Mouse (Mus musculus): ENCODE measurements around the gene Mllt10. TPM values are rescaled to one million over a fixed set of nuclear protein-coding genes. Genes with fewer than 3 reads are reported as not detected.

Mllt10 gene
- polyA plus RNA-seq, 1 experiment: 40.7 TPM

DNA sequence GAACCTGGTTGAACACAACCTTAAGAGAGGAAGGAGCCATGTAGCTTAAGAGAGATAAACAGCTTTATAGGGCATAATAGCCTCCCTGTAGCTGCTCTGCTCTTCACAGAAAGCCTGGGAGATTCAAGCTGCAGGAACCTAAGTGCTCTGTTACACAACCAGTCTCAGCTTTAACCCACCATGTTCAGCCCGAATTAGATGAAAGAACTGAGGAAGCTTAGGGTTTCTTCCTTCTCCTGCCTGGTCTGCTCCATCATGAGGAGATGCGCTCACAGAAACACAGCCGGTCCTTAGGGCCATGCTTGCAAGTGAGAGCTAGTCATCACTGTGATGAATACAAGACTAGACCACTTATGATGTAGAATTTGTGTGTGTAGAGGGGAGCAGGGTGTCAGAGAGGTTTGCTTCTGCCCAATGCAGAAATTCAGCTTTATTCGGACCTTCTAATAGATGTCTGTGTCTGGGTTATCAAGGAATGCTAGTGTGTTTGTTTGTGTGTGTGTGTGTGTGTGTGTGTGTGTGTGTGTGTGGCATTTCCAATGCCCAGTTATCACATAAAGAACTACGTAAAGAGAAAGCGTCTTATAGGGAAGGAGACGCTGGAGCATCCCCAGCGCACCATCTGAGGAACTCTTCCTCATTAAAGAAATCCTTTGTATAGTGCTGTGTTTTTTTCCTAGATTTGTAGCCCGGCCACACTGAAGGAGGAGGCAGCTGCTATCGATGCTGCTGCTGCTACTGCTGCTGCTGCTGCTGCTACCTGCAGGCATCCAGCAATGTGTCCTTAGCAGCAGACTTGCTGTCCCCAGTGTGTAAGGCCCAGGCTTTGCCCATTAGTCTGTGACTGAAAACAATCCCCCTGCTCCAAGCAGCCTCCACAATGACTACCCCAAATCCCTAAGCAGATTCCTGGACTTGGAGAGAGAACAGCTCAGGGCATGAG, 21.6 kb upstream of the Mllt10 start:
- DNase-seq (ENCODE audit: extremely low spot score in 1 of 2, low spot score in 1 of 2): no peak

DNA sequence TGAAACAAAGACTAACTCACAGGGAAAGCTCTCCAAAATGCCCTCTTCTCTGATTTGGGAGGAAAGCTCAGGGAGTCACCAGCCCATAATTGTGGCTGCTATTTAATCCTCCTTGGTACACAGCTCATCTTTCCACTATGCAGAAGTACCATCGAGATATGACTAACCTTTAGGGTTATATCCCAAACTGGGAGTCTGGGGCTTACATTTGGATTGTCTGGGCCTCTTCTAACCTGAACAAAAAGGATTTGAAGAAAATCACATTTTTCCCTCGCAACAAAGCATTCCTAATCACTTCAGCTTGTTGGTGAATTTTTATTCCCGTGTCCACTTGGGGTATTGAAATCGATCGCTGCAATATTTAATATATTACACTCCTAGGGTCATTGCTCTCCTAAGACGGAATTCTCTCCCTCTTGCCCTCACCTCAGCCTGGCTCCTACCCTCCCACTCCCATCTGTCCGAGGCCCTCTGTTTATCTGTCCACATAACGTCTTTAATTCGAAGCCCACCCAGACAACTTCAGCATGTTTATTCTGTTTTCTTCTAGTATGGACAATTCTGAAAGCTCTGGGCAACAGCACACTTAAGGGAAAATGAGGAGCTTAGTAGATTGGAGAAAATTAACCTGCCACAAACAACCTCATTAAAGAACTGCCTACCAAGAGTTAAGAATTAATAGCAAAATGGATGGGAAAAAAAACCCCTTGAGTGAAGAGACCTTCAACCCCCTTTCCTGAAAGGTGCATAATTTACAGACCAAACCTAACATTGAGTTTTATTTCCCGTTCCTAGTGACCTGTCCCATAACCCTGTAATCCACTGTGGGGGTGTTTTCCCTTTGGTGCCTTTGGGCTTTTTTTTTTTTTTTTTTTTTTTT, 20.4 kb upstream of the Mllt10 start:
- DNase-seq (ENCODE audit: extremely low spot score in 1 of 2, low spot score in 1 of 2): no peak

DNA sequence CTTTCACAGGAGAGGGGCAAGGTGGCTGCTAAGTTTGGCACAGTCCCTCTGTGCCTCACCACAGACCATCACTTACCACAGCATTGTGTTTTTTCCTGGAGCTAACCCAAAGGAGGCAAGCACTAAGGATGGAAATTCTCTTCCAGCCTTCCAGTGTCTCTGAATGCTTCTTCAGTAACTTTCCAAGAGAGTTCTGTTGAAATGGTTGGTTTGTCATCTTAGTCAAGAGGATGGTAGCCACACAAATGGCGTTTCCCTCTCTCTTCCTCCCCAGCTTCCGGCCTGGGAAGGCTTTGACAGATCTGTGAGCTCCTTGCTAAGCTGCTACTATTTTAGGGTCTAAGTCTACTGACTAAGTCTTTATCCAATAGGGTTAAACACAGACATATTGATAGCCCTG, 17.5 kb upstream of the Mllt10 start, which contains the start of gene A930004D18Rik:
Gene A930004D18Rik (minus strand): TSS at position 247 of the 400 bp plus-strand sequence.
- DNase-seq (ENCODE audit: extremely low spot score in 1 of 2, low spot score in 1 of 2): no peak

DNA sequence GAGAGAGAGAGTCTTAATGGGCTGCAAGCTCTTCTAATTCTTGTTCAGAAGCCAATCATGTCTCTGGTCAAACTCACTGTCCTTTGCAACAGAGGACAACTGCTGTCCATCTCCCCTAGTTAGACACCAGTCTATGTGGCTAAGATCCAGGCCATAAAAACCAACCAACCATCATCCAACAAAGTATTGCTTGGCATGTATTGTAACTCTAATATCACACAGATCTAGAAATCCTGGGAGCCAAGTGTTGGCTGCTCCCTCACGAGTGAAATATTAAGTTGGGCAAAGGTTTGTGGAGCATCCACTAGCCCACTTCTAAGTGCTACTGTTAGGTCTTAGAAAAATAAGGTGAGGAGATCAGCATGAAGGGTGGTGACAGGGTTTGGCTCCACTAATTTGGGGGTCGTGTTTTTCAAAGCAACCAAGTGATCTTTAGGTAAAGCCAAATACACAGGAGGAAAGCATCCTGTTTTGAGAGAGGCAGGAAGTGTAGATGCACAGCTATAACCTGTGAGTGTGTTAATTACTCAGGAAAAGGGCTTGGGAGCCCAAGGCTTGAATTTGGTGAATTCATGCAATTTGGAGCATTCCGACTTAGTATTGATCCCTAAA, 16.8 kb upstream of the Mllt10 start:
- no peak for DNase-seq (ENCODE audit: extremely low spot score in 1 of 2, low spot score in 1 of 2)

DNA sequence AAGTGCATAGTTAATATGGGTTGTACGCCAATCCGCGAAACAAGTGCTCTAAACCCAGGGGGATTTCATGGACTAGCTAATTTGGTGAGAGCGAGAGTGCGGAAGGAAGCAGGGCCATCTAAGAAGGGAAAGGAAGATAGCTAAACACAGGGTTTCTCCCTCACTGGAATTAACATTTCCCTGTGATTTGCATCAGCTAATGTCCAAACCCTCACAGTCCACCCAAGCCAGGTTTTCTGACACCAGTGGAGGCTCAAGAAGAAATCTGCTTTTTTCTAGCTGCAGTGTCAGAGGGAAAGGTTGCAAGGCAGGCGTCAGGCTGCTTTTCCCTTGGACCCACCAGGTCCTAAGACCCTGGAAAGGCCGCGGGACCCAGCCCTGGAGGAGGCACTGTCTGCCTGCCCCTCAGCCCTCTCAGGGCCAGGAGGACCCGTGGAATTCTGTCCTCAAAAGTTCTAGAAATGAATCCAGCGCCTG, 16.1 kb upstream of the Mllt10 start:
- DNase-seq (ENCODE audit: extremely low spot score in 1 of 2, low spot score in 1 of 2): no peak

DNA sequence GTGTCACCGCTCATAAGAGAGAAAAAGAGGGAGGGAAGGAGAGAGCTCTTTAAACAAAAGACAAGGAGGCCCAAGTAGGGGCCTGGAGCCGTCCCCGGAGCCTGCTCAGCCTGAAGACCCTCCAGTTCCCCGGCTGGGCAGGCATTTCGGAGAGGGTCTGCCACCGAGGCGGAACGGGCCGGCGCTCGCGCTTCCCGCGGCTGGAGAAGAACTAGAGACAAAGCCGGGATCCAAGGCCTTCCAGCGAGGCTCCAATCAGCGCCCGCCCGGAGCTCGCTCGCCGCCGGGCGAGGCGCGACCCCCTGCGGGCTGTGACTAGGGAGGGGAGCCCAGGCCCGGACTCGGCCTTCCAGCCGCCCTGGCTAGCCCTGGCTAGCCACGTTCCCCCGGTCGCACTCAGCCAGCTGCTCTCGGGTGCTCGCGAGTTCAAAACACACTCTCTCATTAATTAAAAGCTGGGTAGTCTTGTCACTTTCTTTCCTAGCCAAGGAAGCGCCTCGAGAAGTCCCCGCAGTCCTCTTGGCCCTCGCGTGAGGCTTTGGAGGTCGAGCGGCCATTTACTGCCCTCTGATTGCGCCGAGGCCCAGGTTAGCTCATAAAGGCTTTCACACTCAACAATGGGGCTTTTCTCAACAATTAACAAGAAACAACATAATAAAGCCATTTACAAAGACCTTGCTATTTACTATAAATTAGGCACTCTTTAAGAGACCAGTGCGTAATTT, 15.3 kb upstream of the Mllt10 start:
- no peak for DNase-seq (ENCODE audit: extremely low spot score in 1 of 2, low spot score in 1 of 2)

DNA sequence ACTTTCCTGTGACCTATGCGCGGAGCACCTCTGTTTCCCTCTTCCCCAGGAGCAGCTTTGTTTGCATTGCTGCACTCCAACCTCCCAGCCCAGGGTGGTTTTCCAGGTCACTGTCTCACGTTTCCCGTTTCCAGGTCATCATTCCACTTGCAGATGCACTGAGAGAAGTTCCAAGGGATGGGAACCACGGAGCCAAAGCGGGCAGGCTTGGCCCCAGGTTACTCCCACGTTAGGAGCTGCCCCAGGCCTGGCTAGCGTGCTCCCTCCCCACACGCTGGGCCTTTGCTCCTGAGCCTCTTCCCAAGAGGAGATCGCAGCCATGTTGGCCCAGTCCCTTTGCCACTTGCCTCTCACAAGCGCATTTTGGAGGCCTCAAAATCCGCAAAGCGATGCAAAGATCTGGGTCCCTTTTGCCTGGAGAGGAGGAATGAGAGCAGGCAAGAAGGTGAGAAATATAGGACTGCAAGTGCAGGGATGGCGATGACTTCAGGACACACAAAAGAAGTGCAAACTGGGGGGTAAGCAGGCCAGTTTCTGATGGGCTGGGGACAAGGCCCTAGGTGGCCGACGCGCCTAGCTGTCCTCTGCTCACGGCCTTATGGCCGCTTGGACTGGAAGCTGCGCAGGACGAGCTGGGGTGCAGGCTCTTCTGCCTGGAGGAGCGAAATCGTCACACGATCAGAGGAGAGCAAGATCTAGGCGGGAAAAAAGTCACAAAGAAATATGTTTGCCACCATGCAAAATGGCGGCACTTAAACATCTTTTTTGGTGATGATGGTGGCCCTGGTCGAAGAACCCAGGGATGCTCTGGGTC, 14.5 kb upstream of the Mllt10 start:
- DNase-seq (ENCODE audit: extremely low spot score in 1 of 2, low spot score in 1 of 2): no peak

DNA sequence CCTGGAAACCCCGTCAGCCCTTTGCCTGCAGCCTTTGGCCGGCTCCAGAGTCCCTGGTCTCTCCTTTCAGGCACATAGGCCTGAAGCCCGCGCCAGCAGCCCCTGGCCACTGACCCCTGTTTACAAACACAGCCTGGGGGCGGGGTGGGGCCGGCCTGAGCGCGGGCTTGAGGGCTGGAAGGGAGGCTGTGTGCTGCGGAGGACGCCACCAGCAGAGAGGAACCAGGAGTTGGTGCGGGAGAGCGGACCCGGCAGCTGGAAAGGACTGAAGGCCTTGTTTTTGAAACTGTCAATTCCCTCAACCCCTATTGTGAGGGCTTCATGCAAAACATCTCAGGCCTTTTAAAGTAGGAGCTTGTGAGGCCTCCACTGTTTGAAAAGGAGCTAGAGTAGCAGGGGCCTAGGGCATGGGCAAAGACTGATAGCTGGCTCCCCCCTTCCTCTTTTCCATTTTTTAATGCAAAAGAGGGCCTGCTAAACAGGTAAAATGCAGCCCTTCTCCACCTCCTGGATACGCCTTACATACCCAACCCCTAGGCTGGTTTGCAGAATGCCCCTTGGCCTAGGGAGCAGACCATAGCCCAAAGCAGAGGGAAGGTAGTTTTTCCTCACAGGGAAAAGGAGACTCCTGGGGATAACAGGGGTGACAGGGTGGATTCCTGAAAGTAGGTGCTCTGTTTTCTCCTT, 13.7 kb upstream of the Mllt10 start:
- DNase-seq (ENCODE audit: extremely low spot score in 1 of 2, low spot score in 1 of 2): no peak

DNA sequence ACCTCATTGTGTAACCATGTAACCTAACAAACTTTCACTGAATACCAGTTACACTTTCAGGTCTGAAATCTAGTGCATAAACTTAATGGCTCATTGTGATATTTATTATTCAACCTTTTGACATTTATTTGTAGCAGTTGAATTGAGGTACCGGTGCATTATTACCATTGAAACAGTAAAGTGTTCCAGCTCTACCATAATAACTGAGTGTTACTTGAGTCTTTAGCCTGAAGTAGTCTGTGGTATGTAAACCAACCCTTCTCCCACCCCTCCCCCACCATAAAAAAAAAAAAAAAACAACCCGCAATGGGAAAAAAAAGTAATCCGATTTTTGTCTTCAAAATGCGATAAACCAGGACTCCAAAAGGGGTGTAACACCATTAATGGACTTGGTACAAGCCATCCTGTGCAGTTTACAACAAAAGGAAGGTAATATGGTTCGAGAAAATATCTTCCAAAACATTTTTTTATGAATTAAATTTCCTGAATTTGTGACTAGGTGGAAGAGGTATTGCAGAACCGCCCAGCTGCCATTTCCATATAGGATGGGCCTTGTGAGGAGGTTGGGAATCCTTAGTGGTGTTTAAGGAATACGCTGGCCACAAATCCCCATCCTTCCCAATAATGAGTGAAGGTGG, 9.8 kb upstream of the Mllt10 start:
- DNase-seq (ENCODE audit: extremely low spot score in 1 of 2, low spot score in 1 of 2): no peak

DNA sequence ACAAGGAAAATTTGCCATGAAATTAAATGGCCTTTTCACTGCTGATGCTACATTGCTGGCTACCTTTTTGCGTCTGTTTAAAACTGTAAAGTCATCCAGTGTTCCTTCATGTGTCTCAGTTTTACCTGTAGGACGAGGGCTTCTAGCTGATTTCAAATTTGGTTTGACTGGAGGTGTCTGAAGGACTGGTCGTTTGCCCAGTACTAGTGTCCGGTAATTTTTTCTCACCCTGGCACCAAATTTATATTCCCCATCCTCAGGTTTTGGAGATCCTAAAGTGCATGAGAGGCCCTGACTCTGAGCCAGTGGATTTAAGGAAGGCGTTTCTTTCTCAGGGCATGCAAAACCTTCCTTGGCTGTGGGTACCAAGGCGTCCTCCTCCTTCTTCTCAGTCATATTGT, 9.3 kb upstream of the Mllt10 start:
- DNase-seq (ENCODE audit: extremely low spot score in 1 of 2, low spot score in 1 of 2): no peak

DNA sequence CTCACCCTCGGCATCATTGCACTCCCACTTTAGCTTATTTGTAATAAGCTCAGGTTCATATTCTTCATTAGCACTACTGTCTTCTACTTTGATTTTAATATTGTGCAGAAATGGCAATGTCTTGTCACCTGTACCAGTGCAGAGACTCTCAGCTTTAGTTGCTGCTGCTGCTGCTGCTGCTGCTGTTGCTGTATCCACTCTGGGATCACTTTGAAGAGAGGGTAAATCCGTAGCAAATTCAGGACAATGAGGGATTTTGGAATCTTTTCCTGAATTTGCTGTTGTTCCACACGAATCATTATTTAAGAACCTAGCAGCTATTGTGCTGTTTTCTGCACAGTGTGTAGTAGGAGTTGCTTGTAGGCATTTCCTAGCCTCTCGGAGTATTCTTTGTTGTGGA, 8.9 kb upstream of the Mllt10 start:
- no peak for DNase-seq (ENCODE audit: extremely low spot score in 1 of 2, low spot score in 1 of 2)

DNA sequence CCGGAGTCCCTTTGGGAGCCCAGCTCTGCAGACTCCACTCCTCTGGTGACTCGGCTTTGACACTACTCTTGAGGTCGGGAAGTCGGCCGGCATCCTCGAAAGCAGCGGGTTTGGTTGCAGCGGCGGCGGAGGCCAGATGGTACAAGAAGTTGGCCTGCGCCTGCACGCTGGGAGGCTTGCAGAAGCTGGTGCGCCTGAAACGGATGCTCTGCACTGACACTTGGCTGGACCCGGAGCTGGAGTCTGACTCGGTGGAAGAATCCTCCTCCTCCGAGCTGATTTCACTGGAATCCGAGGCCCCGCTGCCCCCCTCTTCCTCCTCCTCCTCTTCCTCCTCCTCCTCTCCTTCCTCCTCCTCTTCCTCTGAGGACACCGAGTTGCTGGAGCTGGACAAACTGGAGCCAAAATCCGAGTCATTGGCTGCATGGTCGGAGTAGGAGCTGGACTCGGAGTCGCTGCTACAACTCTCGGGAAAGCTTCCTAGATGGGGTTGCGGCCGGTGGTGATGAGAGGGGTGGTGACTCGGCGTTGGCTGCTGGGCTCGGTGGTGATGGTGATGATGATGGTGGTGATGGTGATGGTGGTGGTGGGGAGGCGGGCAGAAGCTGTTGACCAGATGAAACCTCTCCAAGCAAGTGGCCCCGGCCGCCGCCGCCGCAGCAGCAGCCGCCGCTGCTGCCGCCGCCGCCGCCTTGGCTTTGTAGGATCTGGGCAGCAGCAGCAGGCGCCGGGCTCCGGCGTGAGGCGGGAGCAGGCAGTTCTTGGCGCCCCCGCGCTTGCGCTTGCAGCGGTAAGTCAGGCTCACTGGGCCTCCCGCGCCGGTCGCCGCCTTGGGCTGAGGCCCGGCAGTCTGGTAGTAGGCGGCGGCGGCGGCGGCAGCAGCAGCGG, 8.0 kb upstream of the Mllt10 start:
- peak in 1 of 2 experiments; percentile 73 for DNase-seq (ENCODE audit: extremely low spot score in 1 of 2, low spot score in 1 of 2)

DNA sequence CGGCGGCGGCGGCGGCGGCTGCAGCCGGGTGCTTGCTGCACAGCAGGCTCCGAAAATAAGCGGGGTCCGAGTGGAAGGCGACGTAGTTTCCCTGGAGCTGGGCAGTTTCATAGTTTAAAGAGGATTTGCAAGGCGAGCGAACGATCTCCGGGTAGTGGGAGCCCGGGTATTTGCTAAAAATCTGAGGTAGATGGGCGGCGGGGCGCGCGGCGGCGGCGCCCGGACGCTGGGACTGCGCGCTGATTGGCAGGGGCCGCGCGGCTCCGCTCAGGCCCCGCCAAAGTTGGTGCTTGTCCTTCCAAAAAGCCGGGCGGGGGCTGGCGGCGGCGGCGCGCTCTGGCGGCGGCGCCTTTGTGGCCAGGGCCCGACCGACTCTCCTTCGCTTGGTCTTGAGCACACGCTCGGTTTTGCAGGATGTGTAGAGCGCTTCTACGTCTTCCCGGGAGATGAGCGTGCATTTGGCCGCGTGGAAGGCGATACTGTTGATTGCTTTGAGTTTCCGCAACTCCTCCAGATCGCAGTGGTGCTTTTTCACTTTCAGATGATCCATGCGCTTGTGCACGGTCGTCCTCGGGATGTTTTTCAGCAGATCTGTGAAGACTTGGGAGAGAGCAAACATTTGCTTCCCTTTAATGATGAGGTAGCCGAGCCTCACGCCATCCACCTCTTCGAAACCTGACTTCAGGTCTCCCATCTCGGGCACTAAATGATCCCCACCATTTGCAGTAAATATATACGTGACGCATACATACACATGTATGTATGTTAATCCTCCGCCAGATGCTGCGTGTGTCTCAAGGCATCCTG, 7.2 kb upstream of the Mllt10 start:
- DNase-seq (ENCODE audit: extremely low spot score in 1 of 2, low spot score in 1 of 2): peak in 1 of 2 experiments; percentile 61

DNA sequence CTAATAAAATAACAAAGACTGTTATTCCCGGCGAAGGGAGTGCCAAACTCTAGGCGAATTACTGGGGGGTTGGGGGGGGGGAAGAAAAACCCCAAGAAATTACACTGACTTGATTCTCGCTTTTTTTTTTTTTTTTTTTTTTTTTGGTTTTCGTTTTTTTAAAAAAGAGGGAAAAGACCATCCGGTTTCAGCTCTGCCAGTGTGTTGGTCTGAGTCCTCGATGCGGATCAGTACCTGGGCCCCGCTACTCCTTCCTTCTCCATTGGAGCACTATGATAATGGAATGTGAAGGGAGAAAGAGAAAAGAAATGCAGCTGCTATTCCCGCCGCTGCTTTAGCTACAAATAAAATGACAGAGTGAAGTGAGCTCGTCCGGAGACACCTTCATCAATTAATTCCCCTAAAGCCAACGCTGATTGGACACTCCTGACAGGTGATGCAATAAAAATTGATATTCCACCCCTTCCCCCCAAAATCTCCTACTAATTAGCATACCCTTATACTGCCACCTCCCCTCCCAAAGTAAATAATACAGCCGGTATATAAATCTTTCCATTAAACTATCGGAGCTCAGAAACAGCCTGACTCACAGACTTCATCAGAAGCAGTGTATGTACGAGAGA, 6.5 kb upstream of the Mllt10 start, which contains the start of gene Skida1:
Gene Skida1 (minus strand): TSS at position 599 of the 623 bp plus-strand sequence.
- DNase-seq (ENCODE audit: extremely low spot score in 1 of 2, low spot score in 1 of 2): no peak

DNA sequence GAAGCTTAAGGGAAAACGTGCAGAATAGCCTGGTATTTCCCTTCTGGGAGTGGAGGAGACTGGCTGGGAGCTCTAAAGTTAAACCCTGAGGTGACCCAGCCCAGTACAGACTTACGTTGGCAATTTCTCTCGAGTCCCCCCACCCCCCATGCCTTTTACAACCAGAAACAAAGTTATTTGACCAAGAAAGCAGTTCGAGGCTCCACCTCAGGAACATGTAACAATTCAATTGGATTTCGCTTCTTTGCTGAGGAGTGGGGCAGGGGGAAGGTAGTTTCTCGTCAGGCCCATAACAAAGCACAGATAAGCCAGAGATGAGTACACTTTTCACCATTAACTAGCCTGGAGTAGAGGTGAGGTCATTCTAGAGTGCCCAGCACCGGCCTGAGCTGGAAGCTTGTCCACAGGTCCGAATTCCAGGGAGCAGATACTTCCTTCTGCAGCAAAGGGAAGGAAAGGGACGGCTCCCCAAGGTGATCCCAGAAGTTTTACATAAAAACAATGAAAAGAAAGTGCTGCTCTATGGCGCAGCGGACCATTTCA, 5.7 kb upstream of the Mllt10 start:
- DNase-seq (ENCODE audit: extremely low spot score in 1 of 2, low spot score in 1 of 2): no peak

DNA sequence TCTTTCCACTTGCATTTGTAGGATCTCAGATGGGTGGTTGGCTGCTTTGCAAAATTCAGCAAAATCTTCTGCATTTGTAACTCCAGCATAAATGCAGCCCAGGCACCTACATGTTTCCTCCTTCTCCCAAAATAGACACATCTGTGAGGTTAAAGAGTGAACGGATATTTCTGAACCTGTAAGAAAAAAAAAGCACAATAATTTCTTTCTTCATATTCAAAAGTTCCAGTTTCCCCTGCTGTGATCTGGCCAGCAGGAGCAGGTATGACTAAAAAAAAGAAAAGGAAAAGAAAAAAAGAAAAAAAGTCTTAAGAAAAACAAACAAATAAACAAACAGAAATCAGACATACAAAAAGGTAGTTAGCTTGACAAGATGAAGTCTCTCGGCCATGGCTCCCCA, 5.0 kb upstream of the Mllt10 start:
- no peak for DNase-seq (ENCODE audit: extremely low spot score in 1 of 2, low spot score in 1 of 2)

All from frontal cortex, adult 2 months (tissue).